Mouse (Mus musculus): ENCODE measurements at regions not wholly inside any gene's neighbourhood (a gene's known extent, or its start where the extent isn't known, plus 50 kb on each side); places are given as distances from the start of the nearest gene placed in this dataset.
A peak's percentile ranks its signal among the peaks of the same experiment; 100 is the strongest.

- intact Hi-C loops (cut with DNase I) = no loop called here
- no peak for DNase-seq (ENCODE audit: extremely low spot score in 1 of 2, low spot score in 2 of 2)
Measured at GRCm38 (mm10) chr17:54483901-54484300, 185.1 kb upstream of the Slc5a7 start.

- intact Hi-C loops (cut with DNase I) = no loop called here
- peak in 1 of 2 experiments; percentile 6 for DNase-seq (ENCODE audit: extremely low spot score in 1 of 2, low spot score in 2 of 2)
Measured at GRCm38 (mm10) chr17:54439910-54440309, 141.1 kb upstream of the Slc5a7 start.

DNA sequence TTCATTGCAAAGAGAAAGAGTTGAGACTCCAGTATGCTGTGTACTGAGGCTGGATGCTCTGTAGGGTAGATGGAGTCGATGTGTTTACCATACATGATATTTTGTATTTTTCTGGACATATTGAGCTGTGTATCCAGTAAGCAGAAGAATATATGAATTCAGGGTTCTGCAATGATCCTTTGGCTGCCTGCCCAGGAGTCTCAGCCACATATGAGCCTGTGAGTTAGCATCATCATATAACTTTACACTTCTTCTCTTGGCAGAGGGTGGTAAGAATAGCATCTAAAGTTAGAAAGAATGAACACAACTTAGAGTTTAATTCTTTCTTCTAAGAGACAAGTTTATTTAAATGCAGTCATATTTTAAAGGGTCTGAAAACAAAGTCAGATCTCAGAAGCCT is 139.6 kb upstream of the Slc5a7 start:
- intact Hi-C loops (cut with DNase I) = no loop called here
- peak; percentile 25 to 46 for DNase-seq (ENCODE audit: extremely low spot score in 1 of 2, low spot score in 2 of 2)

GRCm38 (mm10) chr17:54429922-54430321 is 131.1 kb upstream of the Slc5a7 start:
- intact Hi-C loops (cut with DNase I) = no loop called here
- no peak for DNase-seq (ENCODE audit: extremely low spot score in 1 of 2, low spot score in 2 of 2)

- intact Hi-C loops (cut with DNase I) = no loop called here
- DNase-seq (ENCODE audit: extremely low spot score in 1 of 2, low spot score in 2 of 2) = no peak
Measured at GRCm38 (mm10) chr17:54414260-54414659, 115.4 kb upstream of the Slc5a7 start.

- intact Hi-C loops (cut with DNase I) = no loop called here
- no peak for DNase-seq (ENCODE audit: extremely low spot score in 1 of 2, low spot score in 2 of 2)
Measured at GRCm38 (mm10) chr17:54396476-54396875, 97.6 kb upstream of the Slc5a7 start.

DNA sequence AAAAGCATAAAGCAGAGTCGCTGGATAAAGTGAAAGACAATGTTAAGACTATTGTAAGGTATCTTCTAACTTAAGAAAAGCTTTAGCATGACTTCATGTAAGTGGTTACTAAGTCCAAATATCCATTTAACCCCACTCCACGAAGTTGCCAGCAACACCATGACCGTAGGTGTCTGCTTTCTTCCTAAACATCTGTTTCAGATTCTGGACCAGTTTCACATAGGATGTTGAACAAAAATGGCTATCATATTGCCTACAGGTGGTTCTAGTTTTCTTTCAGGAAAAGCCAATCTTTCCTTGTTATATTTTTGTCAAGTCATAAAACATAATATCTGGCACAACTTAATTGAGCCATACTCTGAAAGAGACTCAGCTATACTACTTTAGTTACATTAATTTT is 78.7 kb upstream of the Slc5a7 start:
- DNase-seq (ENCODE audit: extremely low spot score in 1 of 2, low spot score in 2 of 2) = no peak
- intact Hi-C loops (cut with DNase I) = no loop called here

DNA sequence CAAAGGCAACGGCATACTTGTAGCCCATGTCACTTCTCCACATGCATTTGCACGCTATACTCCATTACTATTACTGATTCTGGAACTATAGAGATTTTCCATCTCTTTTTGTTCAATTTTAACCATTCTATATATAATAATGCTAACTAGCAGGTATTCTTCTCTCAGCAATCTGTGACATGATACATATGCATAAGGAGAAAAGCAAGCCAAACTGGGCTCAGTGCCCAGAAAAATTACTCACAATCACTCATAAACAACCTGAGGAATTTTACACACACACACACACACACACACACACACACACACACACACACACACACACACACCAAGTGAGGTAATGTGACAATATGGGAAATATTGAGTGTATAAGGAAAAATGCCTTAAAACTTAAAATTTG is 69.8 kb upstream of the Slc5a7 start:
- intact Hi-C loops (cut with DNase I) = no loop called here
- DNase-seq (ENCODE audit: extremely low spot score in 1 of 2, low spot score in 2 of 2) = peak; percentile 37 to 42

DNA sequence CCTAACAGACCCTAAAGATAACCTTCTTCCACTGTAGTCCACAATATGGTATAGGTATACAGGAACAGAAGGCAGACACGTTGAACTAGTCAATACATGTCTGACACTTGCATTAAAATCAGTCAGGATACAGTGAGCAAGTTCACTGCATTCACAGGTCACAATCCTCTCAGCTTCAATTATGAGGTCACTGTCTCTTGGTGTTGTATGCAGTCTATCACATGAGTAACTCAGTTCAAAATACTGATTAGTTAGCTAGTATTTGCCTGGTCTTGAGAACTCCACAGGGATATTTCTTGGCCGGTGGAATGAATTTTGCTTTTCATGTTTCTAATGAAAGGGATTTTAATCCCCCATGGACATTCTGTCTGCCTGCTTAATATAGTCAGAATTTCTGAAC is 69.1 kb upstream of the Slc5a7 start:
- DNase-seq (ENCODE audit: extremely low spot score in 1 of 2, low spot score in 2 of 2) = no peak
- intact Hi-C loops (cut with DNase I) = no loop called here

DNA sequence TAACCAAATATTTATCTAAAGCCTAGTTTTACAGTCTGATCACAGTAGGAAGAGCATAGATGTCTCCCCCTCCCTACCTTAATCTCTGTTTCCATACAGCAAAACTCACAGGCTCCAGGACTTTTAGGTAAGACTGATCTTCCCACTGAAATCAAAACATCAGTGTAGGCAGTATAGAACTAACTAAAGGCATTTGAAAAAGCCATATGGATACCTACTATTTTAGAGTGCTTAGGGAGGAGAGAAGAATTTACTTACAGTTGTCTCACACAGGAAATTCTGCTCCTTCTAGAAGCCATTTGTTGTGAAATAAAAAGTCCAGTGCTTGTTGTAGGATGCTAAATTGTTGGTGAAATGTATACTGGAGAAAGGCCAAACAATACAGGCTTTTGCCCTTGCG is 64.2 kb upstream of the Slc5a7 start:
- intact Hi-C loops (cut with DNase I) = no loop called here
- DNase-seq (ENCODE audit: extremely low spot score in 1 of 2, low spot score in 2 of 2) = no peak

- intact Hi-C loops (cut with DNase I) = loop anchor here (5.0 to 10.0 kb wide), 2 partner anchors 729 to 1122 kb away; no protein-coding TSS in a partner anchor
- DNase-seq (ENCODE audit: extremely low spot score in 1 of 2, low spot score in 2 of 2) = no peak
Measured at GRCm38 (mm10) chr17:54353063-54353462, 54.2 kb upstream of the Slc5a7 start.

DNA sequence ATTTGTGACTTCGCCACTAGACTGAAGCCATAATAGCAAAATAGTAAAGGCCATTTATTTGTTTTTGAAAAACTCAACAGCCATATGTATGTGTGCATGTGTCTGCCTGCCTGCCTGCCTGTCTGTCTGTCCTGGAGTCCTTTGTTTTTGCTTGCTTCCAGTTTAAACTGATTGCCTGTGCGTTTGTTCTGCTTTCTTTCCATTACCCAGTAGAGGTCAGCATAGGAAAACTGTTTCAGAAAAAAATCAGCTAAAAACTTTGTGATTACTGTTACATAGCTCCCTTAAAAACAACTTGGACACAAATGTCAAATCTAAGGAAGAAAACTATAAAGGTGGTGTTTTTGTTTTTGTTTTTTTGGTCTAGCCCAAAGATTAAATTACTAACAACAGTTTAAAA is 52.0 kb upstream of the Slc5a7 start:
- DNase-seq (ENCODE audit: extremely low spot score in 1 of 2, low spot score in 2 of 2) = no peak

More for the DNA sequence above, 52.0 kb upstream of the Slc5a7 start:
- intact Hi-C loops (cut with DNase I) = loop anchor here (5.0 to 10.0 kb wide), 2 partner anchors 731 to 1124 kb away; no protein-coding TSS in a partner anchor
